Mouse (Mus musculus) megakaryocyte, adult 5-6 weeks (primary cell): ENCODE results near the gene Mog. TPM values are rescaled to one million over a fixed set of nuclear protein-coding genes. Genes with fewer than 3 reads are reported as not detected.

Experiments used
- total RNA-seq, 2 experiments: library from RNA; stranded (forward) in 1 of 2; stranded (reverse) in 1 of 2; fragments of 153-499, 151-499 nt in 1 of 2; fragments of 221-1000, 200-1000 nt in 1 of 2; gene quantifications; 2 replicates each; pipeline versions ENCODE4 v1.2.3 to v1.2.4; 2015 to 2017

The Mog gene
- total RNA-seq, 2 experiments from 2014 or later, result not detected

Other genes starting within 250 kb of the Mog start
- gene H2-M10.6, start 211.2 kb downstream of the Mog start, total RNA-seq (2015), result not detected in 2 replicates
- gene H2-M10.6, start 211.2 kb downstream of the Mog start, total RNA-seq (2017), result not detected in 2 replicates
- gene Trim26, start 186.3 kb downstream of the Mog start, total RNA-seq (2015), result 27.4 and 29.0 TPM in 2 replicates
- gene Trim26, start 186.3 kb downstream of the Mog start, total RNA-seq (2017), result 19.6 and 24.9 TPM in 2 replicates
- gene Trim15, start 156.2 kb downstream of the Mog start, total RNA-seq (2015), result not detected in 2 replicates
- not detected in 2 replicates for gene Trim15, start 156.2 kb downstream of the Mog start, total RNA-seq (2017)
- 0.52 and 0.76 TPM in 2 replicates for gene Trim10, start 153.8 kb downstream of the Mog start, total RNA-seq (2015)
- 1.5 and 3.9 TPM in 2 replicates for gene Trim10, start 153.8 kb downstream of the Mog start, total RNA-seq (2017)
- gene Trim40, start 133.3 kb downstream of the Mog start, total RNA-seq (2015), result not detected in 2 replicates
- not detected in 2 replicates for gene Trim40, start 133.3 kb downstream of the Mog start, total RNA-seq (2017)
- not detected in 2 replicates for gene Trim31, start 125.3 kb downstream of the Mog start, total RNA-seq (2015)
- not detected in 2 replicates for gene Trim31, start 125.3 kb downstream of the Mog start, total RNA-seq (2017)
- not detected in 2 replicates for gene Rnf39, start 80.5 kb downstream of the Mog start, total RNA-seq (2015)
- gene Rnf39, start 80.5 kb downstream of the Mog start, total RNA-seq (2017), result 0.20 TPM in 1 of 2 replicates, not detected in the other
- 61.1 and 68.5 TPM in 2 replicates for gene Ppp1r11, start 71.7 kb downstream of the Mog start, total RNA-seq (2015)
- 58.5 and 63.3 TPM in 2 replicates for gene Ppp1r11, start 71.7 kb downstream of the Mog start, total RNA-seq (2017)
- gene Znrd1, start 64.8 kb downstream of the Mog start, total RNA-seq (2015), result 85.1 and 90.6 TPM in 2 replicates
- gene Znrd1, start 64.8 kb downstream of the Mog start, total RNA-seq (2017), result 22.5 and 32.0 TPM in 2 replicates
- 2.2 and 4.3 TPM in 2 replicates for gene Znrd1as, start 64.8 kb downstream of the Mog start, total RNA-seq (2015)
- 5.7 and 6.5 TPM in 2 replicates for gene Znrd1as, start 64.8 kb downstream of the Mog start, total RNA-seq (2017)
- not detected in 2 replicates for gene 2410137M14Rik, start 42.2 kb downstream of the Mog start, total RNA-seq (2015)
- gene 2410137M14Rik, start 42.2 kb downstream of the Mog start, total RNA-seq (2017), result not detected in 2 replicates
- 0.23 TPM in 1 of 2 replicates, not detected in the other for gene H2-M5, start 33.9 kb downstream of the Mog start, total RNA-seq (2015)
- gene H2-M5, start 33.9 kb downstream of the Mog start, total RNA-seq (2017), result not detected in 2 replicates
- not detected in 2 replicates for gene Zfp57, start 22.2 kb downstream of the Mog start, total RNA-seq (2015)
- gene Zfp57, start 22.2 kb downstream of the Mog start, total RNA-seq (2017), result not detected in 2 replicates
- gene Gabbr1, start 22.6 kb upstream of the Mog start, total RNA-seq (2015), result 12.4 and 14.2 TPM in 2 replicates
- 5.7 and 10.5 TPM in 2 replicates for gene Gabbr1, start 22.6 kb upstream of the Mog start, total RNA-seq (2017)
- gene Olfr90, start 65.1 kb upstream of the Mog start, total RNA-seq (2015), result not detected in 2 replicates
- gene Olfr90, start 65.1 kb upstream of the Mog start, total RNA-seq (2017), result not detected in 2 replicates
- not detected in 2 replicates for gene Olfr91, start 74.9 kb upstream of the Mog start, total RNA-seq (2015)
- gene Olfr91, start 74.9 kb upstream of the Mog start, total RNA-seq (2017), result not detected in 2 replicates
- not detected in 2 replicates for gene Olfr92, start 96.7 kb upstream of the Mog start, total RNA-seq (2015)
- gene Olfr92, start 96.7 kb upstream of the Mog start, total RNA-seq (2017), result not detected in 2 replicates
- gene Olfr93, start 138.1 kb upstream of the Mog start, total RNA-seq (2015), result not detected in 2 replicates
- gene Olfr93, start 138.1 kb upstream of the Mog start, total RNA-seq (2017), result not detected in 2 replicates
- not detected in 2 replicates for gene Ubd, start 170.5 kb upstream of the Mog start, total RNA-seq (2015)
- gene Ubd, start 170.5 kb upstream of the Mog start, total RNA-seq (2017), result 0.40 TPM in 1 of 2 replicates, not detected in the other
- gene Olfr94, start 177.6 kb upstream of the Mog start, total RNA-seq (2015), result not detected in 2 replicates
- not detected in 2 replicates for gene Olfr94, start 177.6 kb upstream of the Mog start, total RNA-seq (2017)
- not detected in 2 replicates for gene Olfr95, start 189.7 kb upstream of the Mog start, total RNA-seq (2015)
- 0.04 TPM in 1 of 2 replicates, not detected in the other for gene Olfr95, start 189.7 kb upstream of the Mog start, total RNA-seq (2017)
- not detected in 2 replicates for gene Olfr96, start 196.7 kb upstream of the Mog start, total RNA-seq (2015)
- not detected in 2 replicates for gene Olfr96, start 196.7 kb upstream of the Mog start, total RNA-seq (2017)
- gene Olfr97, start 213.9 kb upstream of the Mog start, total RNA-seq (2015), result not detected in 2 replicates
- not detected in 2 replicates for gene Olfr97, start 213.9 kb upstream of the Mog start, total RNA-seq (2017)
- not detected in 2 replicates for gene Olfr98, start 240.4 kb upstream of the Mog start, total RNA-seq (2015)
- gene Olfr98, start 240.4 kb upstream of the Mog start, total RNA-seq (2017), result not detected in 2 replicates
- gene H2-M3, start 246.8 kb upstream of the Mog start, total RNA-seq (2015), result 17.4 and 20.9 TPM in 2 replicates
- gene H2-M3, start 246.8 kb upstream of the Mog start, total RNA-seq (2017), result 42.3 and 45.1 TPM in 2 replicates